Mouse (Mus musculus): ENCODE data around the gene Kremen1. TPM values are rescaled to one million over a fixed set of nuclear protein-coding genes. Genes with fewer than 3 reads are reported as not detected.

Kremen1 gene
- total RNA-seq, 1 experiment from 2014 or later = 8.5 TPM

GRCm38 (mm10) chr11:5242158-5242557 lies 19.2 kb downstream of the Kremen1 start:
- no peak for ATAC-seq (ENCODE audit: extremely low read depth, insufficient number of reproducible peaks, low FRiP score, poor library complexity, severe bottlenecking)

- no peak for ATAC-seq (ENCODE audit: extremely low read depth, insufficient number of reproducible peaks, low FRiP score, poor library complexity, severe bottlenecking)
Observed at GRCm38 (mm10) chr11:5239706-5240690, 21.4 kb downstream of the Kremen1 start.

- no peak for ATAC-seq (ENCODE audit: extremely low read depth, insufficient number of reproducible peaks, low FRiP score, poor library complexity, severe bottlenecking)
Observed at GRCm38 (mm10) chr11:5219910-5220447, 41.4 kb downstream of the Kremen1 start.

GRCm38 (mm10) chr11:5219371-5219770 lies 42.0 kb downstream of the Kremen1 start:
- no peak for ATAC-seq (ENCODE audit: extremely low read depth, insufficient number of reproducible peaks, low FRiP score, poor library complexity, severe bottlenecking)

GRCm38 (mm10) chr11:5215401-5216187 lies 45.8 kb downstream of the Kremen1 start:
- 0 out of 2 replicates have a peak, but pooled peaks have one; percentile 13 for ATAC-seq (ENCODE audit: extremely low read depth, insufficient number of reproducible peaks, low FRiP score, poor library complexity, severe bottlenecking)

GRCm38 (mm10) chr11:5214483-5215040 lies 46.8 kb downstream of the Kremen1 start:
- ATAC-seq (ENCODE audit: extremely low read depth, insufficient number of reproducible peaks, low FRiP score, poor library complexity, severe bottlenecking) = no peak

GRCm38 (mm10) chr11:5203054-5203453 lies 58.3 kb downstream of the Kremen1 start:
- no peak for ATAC-seq (ENCODE audit: extremely low read depth, insufficient number of reproducible peaks, low FRiP score, poor library complexity, severe bottlenecking)

GRCm38 (mm10) chr11:5201799-5202680 lies 59.3 kb downstream of the Kremen1 start:
- ATAC-seq (ENCODE audit: extremely low read depth, insufficient number of reproducible peaks, low FRiP score, poor library complexity, severe bottlenecking) = no peak

GRCm38 (mm10) chr11:5199879-5200278 lies 61.5 kb downstream of the Kremen1 start:
- ATAC-seq (ENCODE audit: extremely low read depth, insufficient number of reproducible peaks, low FRiP score, poor library complexity, severe bottlenecking) = no peak

GRCm38 (mm10) chr11:5197068-5197467 lies 64.3 kb downstream of the Kremen1 start:
- ATAC-seq (ENCODE audit: extremely low read depth, insufficient number of reproducible peaks, low FRiP score, poor library complexity, severe bottlenecking) = no peak

- ATAC-seq (ENCODE audit: extremely low read depth, insufficient number of reproducible peaks, low FRiP score, poor library complexity, severe bottlenecking) = no peak
Observed at GRCm38 (mm10) chr11:5196583-5196982, 64.8 kb downstream of the Kremen1 start.

GRCm38 (mm10) chr11:5193576-5193881 lies 67.8 kb downstream of the Kremen1 start:
- ATAC-seq (ENCODE audit: extremely low read depth, insufficient number of reproducible peaks, low FRiP score, poor library complexity, severe bottlenecking) = no peak

GRCm38 (mm10) chr11:5192840-5193575 lies 68.3 kb downstream of the Kremen1 start:
- ATAC-seq (ENCODE audit: extremely low read depth, insufficient number of reproducible peaks, low FRiP score, poor library complexity, severe bottlenecking) = no peak

GRCm38 (mm10) chr11:5192084-5192516 lies 69.3 kb downstream of the Kremen1 start:
- ATAC-seq (ENCODE audit: extremely low read depth, insufficient number of reproducible peaks, low FRiP score, poor library complexity, severe bottlenecking) = no peak

- no peak for ATAC-seq (ENCODE audit: extremely low read depth, insufficient number of reproducible peaks, low FRiP score, poor library complexity, severe bottlenecking)
Observed at GRCm38 (mm10) chr11:5189239-5189933, 72.0 kb downstream of the Kremen1 start.

- ATAC-seq (ENCODE audit: extremely low read depth, insufficient number of reproducible peaks, low FRiP score, poor library complexity, severe bottlenecking) = no peak
Observed at GRCm38 (mm10) chr11:5188170-5188569, 73.2 kb downstream of the Kremen1 start.

GRCm38 (mm10) chr11:5184832-5185231 lies 76.5 kb downstream of the Kremen1 start:
- no peak for ATAC-seq (ENCODE audit: extremely low read depth, insufficient number of reproducible peaks, low FRiP score, poor library complexity, severe bottlenecking)

Data from neutrophil, adult 5-6 weeks (primary cell).